Mouse (Mus musculus) embryonic facial prominence, embryonic 13.5 days (tissue): ENCODE measurements around the gene Gpr162. TPM values are rescaled to one million over a fixed set of nuclear protein-coding genes. Genes with fewer than 3 reads are reported as not detected.

Experiments used
- polyA plus RNA-seq: library from polyadenylated mRNA; unstranded; fragments of >200 nt; fragmentation: Nextera tagmentation; extraction: Ambion mirVana; gene quantifications from 2 replicates; pipeline ENCODE4 v1.2.1, GENCODE M21; 2015

Gene Gpr162
- polyA plus RNA-seq, 1 experiment from 2014 or later = 2.0 TPM

Other genes starting within 250 kb of the Gpr162 start
- not detected in 2 replicates for gene C1s2, start 227.9 kb downstream of the Gpr162 start, polyA plus RNA-seq
- 52.0 and 59.3 TPM in 2 replicates for gene Lpcat3, start 201.0 kb downstream of the Gpr162 start, polyA plus RNA-seq
- 199 and 214 TPM in 2 replicates for gene Emg1, start 151.8 kb downstream of the Gpr162 start, polyA plus RNA-seq
- 337 and 351 TPM in 2 replicates for gene Phb2, start 151.6 kb downstream of the Gpr162 start, polyA plus RNA-seq
- gene Ptpn6, start 125.3 kb downstream of the Gpr162 start, polyA plus RNA-seq = 9.2 and 13.9 TPM in 2 replicates
- gene Grcc10, start 122.6 kb downstream of the Gpr162 start, polyA plus RNA-seq = 487 and 605 TPM in 2 replicates
- 0.33 TPM in 1 of 2 replicates, not detected in the other for gene Gm45234, start 108.0 kb downstream of the Gpr162 start, polyA plus RNA-seq
- gene Atn1, start 107.5 kb downstream of the Gpr162 start, polyA plus RNA-seq = 22.1 and 22.2 TPM in 2 replicates
- 10.7 and 10.9 TPM in 2 replicates for gene Eno2, start 94.3 kb downstream of the Gpr162 start, polyA plus RNA-seq
- gene Lrrc23, start 84.3 kb downstream of the Gpr162 start, polyA plus RNA-seq = 0.97 and 1.3 TPM in 2 replicates
- 9.1 and 10.5 TPM in 2 replicates for gene Spsb2, start 55.3 kb downstream of the Gpr162 start, polyA plus RNA-seq
- gene Tpi1, start 49.7 kb downstream of the Gpr162 start, polyA plus RNA-seq = 710 and 723 TPM in 2 replicates
- gene Usp5, start 34.5 kb downstream of the Gpr162 start, polyA plus RNA-seq = 149 and 163 TPM in 2 replicates
- 142 and 184 TPM in 2 replicates for gene Cdca3, start 34.4 kb downstream of the Gpr162 start, polyA plus RNA-seq
- gene Gnb3, start 23.7 kb downstream of the Gpr162 start, polyA plus RNA-seq = 0.25 and 0.52 TPM in 2 replicates
- gene P3h3, start 6.2 kb downstream of the Gpr162 start, polyA plus RNA-seq = 60.5 and 60.8 TPM in 2 replicates
- 0.37 TPM in 1 of 2 replicates, not detected in the other for gene Cd4, start 24.2 kb upstream of the Gpr162 start, polyA plus RNA-seq
- 2.9 and 3.7 TPM in 2 replicates for gene Lag3, start 47.7 kb upstream of the Gpr162 start, polyA plus RNA-seq
- gene Ptms, start 56.1 kb upstream of the Gpr162 start, polyA plus RNA-seq = 327 and 349 TPM in 2 replicates
- gene Mlf2, start 67.4 kb upstream of the Gpr162 start, polyA plus RNA-seq = 342 and 360 TPM in 2 replicates
- 124 and 138 TPM in 2 replicates for gene Cops7a, start 101.6 kb upstream of the Gpr162 start, polyA plus RNA-seq
- 10.0 TPM in 2 replicates for gene Pianp, start 132.7 kb upstream of the Gpr162 start, polyA plus RNA-seq
- gene Zfp384, start 145.2 kb upstream of the Gpr162 start, polyA plus RNA-seq = 19.9 and 23.5 TPM in 2 replicates
- 164 and 187 TPM in 2 replicates for gene Ing4, start 175.8 kb upstream of the Gpr162 start, polyA plus RNA-seq
- gene Acrbp, start 185.7 kb upstream of the Gpr162 start, polyA plus RNA-seq = 21.7 and 22.7 TPM in 2 replicates
- 0.59 and 0.97 TPM in 2 replicates for gene Lpar5, start 203.9 kb upstream of the Gpr162 start, polyA plus RNA-seq
- gene Chd4, start 232.0 kb upstream of the Gpr162 start, polyA plus RNA-seq = 83.3 and 91.2 TPM in 2 replicates